Mouse (Mus musculus): ENCODE measurements around the gene Anapc1. TPM values are rescaled to one million over a fixed set of nuclear protein-coding genes. Genes with fewer than 3 reads are reported as not detected.
A peak's percentile ranks its signal among the peaks of the same experiment; 100 is the strongest.

Gene Anapc1
- polyA plus RNA-seq, 1 experiment from 2014 or later, result 92.6 TPM

- 86% methylated on average over 5 of the region's 5 CpGs for WGBS
- Histone ChIP-seq H3K9me3 (ENCODE audit: control insufficient read depth, low read length) (no peaks in the 10 kb centered on the region), H3K4me1 (replicated peaks; ENCODE audit: control insufficient read depth, insufficient read depth, low read length) (no peaks in the 10 kb centered on the region), H3K27me3 (ENCODE audit: control insufficient read depth, insufficient read depth, low read length) (no peaks in the 10 kb centered on the region), H3K4me3 (ENCODE audit: low read depth, low read length) (no peak overlapping the region), H3K9ac (ENCODE audit: low read depth, low read length) (no peak overlapping the region), H3K36me3 (ENCODE audit: control insufficient read depth, insufficient read depth, low read length) (no peaks in the 10 kb centered on the region), H3K27ac (ENCODE audit: low read depth, low read length) (no peak overlapping the region), H3K4me2 (replicated peaks; ENCODE audit: low read depth, low read length) (no peak overlapping the region)
- ATAC-seq (ENCODE audit: low FRiP score), result no peak
- DNase-seq (ENCODE audit: low spot score), result no peak
Measured at GRCm38 (mm10) chr2:128722106-128722710, 35.0 kb upstream of the Anapc1 start.

DNA sequence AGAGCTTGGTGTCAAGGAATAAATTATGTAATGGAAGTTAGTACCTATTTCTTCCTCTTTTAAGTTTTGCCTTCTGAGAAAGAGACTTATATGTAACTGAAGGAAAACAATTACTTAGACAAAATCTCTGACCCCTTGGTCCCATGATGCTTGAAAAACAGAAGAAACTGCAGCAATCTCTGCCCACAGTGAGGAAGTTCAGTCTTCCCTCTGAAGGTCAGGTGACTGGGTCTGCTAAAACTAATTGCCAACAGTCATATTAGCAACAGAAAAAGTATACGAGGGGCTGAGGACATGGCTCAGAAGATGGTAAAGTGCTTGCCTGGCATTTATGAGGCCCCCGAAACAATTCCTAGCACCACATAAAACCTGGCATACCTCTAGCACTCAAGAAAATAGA, 32.2 kb upstream of the Anapc1 start:
- H3K4me2 ChIP-seq (replicated peaks; ENCODE audit: low read depth, low read length), result no peak overlapping the region
- no peak overlapping the region for H3K9ac ChIP-seq (ENCODE audit: low read depth, low read length)
- no peaks in the 10 kb centered on the region for H3K36me3 ChIP-seq (ENCODE audit: control insufficient read depth, insufficient read depth, low read length)
- H3K27me3 ChIP-seq (ENCODE audit: control insufficient read depth, insufficient read depth, low read length), result no peaks in the 10 kb centered on the region
- WGBS, result 100% methylated on average over 2 of the region's 2 CpGs
- ATAC-seq (ENCODE audit: low FRiP score) (no peak), DNase-seq (ENCODE audit: low spot score) (no peak)
- no peaks in the 10 kb centered on the region for H3K4me1 ChIP-seq (replicated peaks; ENCODE audit: control insufficient read depth, insufficient read depth, low read length)
- H3K27ac ChIP-seq (ENCODE audit: low read depth, low read length), result no peak overlapping the region
- H3K4me3 ChIP-seq (ENCODE audit: low read depth, low read length), result no peak overlapping the region
- no peaks in the 10 kb centered on the region for H3K9me3 ChIP-seq (ENCODE audit: control insufficient read depth, low read length)

GRCm38 (mm10) chr2:128715979-128716378, 28.8 kb upstream of the Anapc1 start:
- Histone ChIP-seq H3K36me3 (ENCODE audit: control insufficient read depth, insufficient read depth, low read length) (no peaks in the 10 kb centered on the region), H3K9ac (ENCODE audit: low read depth, low read length) (no peak overlapping the region), H3K9me3 (ENCODE audit: control insufficient read depth, low read length) (no peaks in the 10 kb centered on the region), H3K27ac (ENCODE audit: low read depth, low read length) (no peak overlapping the region), H3K27me3 (ENCODE audit: control insufficient read depth, insufficient read depth, low read length) (no peaks in the 10 kb centered on the region), H3K4me2 (replicated peaks; ENCODE audit: low read depth, low read length) (no peak overlapping the region), H3K4me3 (ENCODE audit: low read depth, low read length) (no peak overlapping the region), H3K4me1 (replicated peaks; ENCODE audit: control insufficient read depth, insufficient read depth, low read length) (no peaks in the 10 kb centered on the region)
- no peak for ATAC-seq (ENCODE audit: low FRiP score)
- DNase-seq (ENCODE audit: low spot score), result no peak
- 95% methylated on average over 1 of the region's 1 CpGs for WGBS

- peak overlapping the region; percentile 51; the same call in 1 of the 2 replicates for H3K27ac ChIP-seq (ENCODE audit: low read depth, low read length)
Measured at GRCm38 (mm10) chr2:128714724-128715241, 27.6 kb upstream of the Anapc1 start.

DNA sequence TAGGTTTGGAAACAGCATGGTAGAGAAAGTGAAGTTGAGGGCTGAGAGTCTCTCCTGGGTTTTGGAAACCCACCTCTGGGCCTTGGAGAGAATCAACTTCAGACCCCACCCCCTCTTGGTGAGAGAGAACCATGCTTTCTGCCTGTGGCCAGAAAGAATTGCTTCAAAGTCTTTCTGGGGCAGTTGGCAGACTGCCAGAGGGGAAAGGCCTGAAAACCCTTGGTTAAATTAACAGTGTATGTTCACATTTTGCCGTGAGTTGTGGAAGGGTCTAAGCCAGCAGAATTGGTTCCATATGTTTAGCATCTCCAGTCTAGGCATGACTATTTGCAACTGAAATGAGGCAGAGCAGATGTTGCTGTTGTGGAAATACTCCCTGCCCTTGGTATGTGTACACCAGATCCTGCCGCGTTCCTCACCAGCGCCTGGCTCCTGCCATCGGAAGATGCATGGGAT, 26.4 kb upstream of the Anapc1 start:
- H3K27ac ChIP-seq (ENCODE audit: low read depth, low read length), result 0 out of 2 replicates have a peak overlapping the region, but pooled peaks have one; percentile 4
- no peaks in the 10 kb centered on the region for H3K4me1 ChIP-seq (replicated peaks; ENCODE audit: control insufficient read depth, insufficient read depth, low read length)
- ATAC-seq (ENCODE audit: low FRiP score), result no peak
- peak; percentile 64 for DNase-seq (ENCODE audit: low spot score)
- H3K27me3 ChIP-seq (ENCODE audit: control insufficient read depth, insufficient read depth, low read length), result no peaks in the 10 kb centered on the region
- H3K4me3 ChIP-seq (ENCODE audit: low read depth, low read length), result no peak overlapping the region
- H3K9ac ChIP-seq (ENCODE audit: low read depth, low read length), result no peak overlapping the region
- no peak overlapping the region for H3K4me2 ChIP-seq (replicated peaks; ENCODE audit: low read depth, low read length)
- 59% methylated on average over 5 of the region's 5 CpGs for WGBS
- no peaks in the 10 kb centered on the region for H3K36me3 ChIP-seq (ENCODE audit: control insufficient read depth, insufficient read depth, low read length)
- no peaks in the 10 kb centered on the region for H3K9me3 ChIP-seq (ENCODE audit: control insufficient read depth, low read length)

More at GRCm38 (mm10) chr2:128714724-128715241, 27.6 kb upstream of the Anapc1 start:
- DNase-seq (ENCODE audit: low spot score), result no peak
- Histone ChIP-seq H3K4me3 (ENCODE audit: low read depth, low read length) (no peak overlapping the region), H3K9ac (ENCODE audit: low read depth, low read length) (no peak overlapping the region), H3K4me1 (replicated peaks; ENCODE audit: control insufficient read depth, insufficient read depth, low read length) (no peaks in the 10 kb centered on the region), H3K36me3 (ENCODE audit: control insufficient read depth, insufficient read depth, low read length) (no peaks in the 10 kb centered on the region), H3K4me2 (replicated peaks; ENCODE audit: low read depth, low read length) (no peak overlapping the region), H3K9me3 (ENCODE audit: control insufficient read depth, low read length) (no peaks in the 10 kb centered on the region), H3K27me3 (ENCODE audit: control insufficient read depth, insufficient read depth, low read length) (no peaks in the 10 kb centered on the region)
- ATAC-seq (ENCODE audit: low FRiP score), result no peak
- 56% methylated on average over 7 of the region's 7 CpGs for WGBS

DNA sequence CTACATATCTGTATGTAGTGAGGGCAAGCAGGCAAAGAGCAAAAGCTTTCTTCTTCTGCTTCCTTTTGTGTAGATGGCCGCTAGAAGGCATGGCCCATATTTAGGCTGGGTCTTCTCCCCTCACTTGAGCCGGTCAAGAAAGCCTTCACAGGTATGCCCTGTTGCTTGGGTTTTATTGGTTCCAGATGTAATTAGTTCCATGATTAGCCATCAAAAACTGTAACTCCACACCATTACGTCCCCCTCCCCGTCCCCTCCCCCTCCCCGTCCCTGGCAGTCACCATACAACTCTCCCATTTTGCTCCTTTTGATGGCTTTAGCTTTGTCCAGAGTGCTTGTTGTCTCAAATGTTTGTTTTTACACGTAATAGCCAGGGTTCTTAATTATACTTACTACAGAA, 25.7 kb upstream of the Anapc1 start:
- H3K9ac ChIP-seq (ENCODE audit: low read depth, low read length), result no peak overlapping the region
- WGBS, result 72% methylated on average over 6 of the region's 6 CpGs

DNA sequence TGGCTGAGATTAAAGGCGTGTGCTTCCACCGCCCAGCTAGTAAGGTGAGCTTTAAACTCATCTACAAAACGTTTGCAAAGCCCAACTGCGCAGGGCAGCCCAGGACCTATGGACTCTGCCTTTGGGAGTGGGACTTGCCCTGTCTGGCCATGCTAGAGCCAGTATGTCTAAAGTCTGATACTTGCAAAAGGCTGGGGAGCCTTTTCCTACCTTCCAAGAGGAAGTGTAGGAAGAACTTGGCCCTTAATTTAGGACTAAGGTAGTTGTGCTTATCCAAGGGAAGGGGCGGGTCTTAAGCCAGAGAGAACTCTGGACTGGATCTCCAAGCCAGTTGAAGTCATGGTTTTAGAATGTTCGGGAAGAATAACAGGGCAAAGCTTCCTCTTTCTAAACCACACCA, 23.4 kb upstream of the Anapc1 start:
- H3K36me3 ChIP-seq (ENCODE audit: control insufficient read depth, insufficient read depth, low read length), result no peaks in the 10 kb centered on the region
- no peaks in the 10 kb centered on the region for H3K9me3 ChIP-seq (ENCODE audit: control insufficient read depth, low read length)
- H3K9ac ChIP-seq (ENCODE audit: low read depth, low read length), result no peak overlapping the region
- no peak overlapping the region for H3K4me3 ChIP-seq (ENCODE audit: low read depth, low read length)
- 79% methylated on average over 6 of the region's 6 CpGs for WGBS
- DNase-seq (ENCODE audit: low spot score) (no peak), ATAC-seq (ENCODE audit: low FRiP score) (no peak)
- H3K27me3 ChIP-seq (ENCODE audit: control insufficient read depth, insufficient read depth, low read length), result no peaks in the 10 kb centered on the region
- H3K4me2 ChIP-seq (replicated peaks; ENCODE audit: low read depth, low read length), result no peak overlapping the region
- H3K27ac ChIP-seq (ENCODE audit: low read depth, low read length), result no peak overlapping the region
- H3K4me1 ChIP-seq (replicated peaks; ENCODE audit: control insufficient read depth, insufficient read depth, low read length), result no peaks in the 10 kb centered on the region

More for the DNA sequence above, 25.7 kb upstream of the Anapc1 start:
- DNase-seq (ENCODE audit: low spot score), result peak; percentile 6
- Histone ChIP-seq H3K27ac (ENCODE audit: low read depth, low read length) (no peak overlapping the region), H3K36me3 (ENCODE audit: control insufficient read depth, insufficient read depth, low read length) (no peaks in the 10 kb centered on the region), H3K4me1 (replicated peaks; ENCODE audit: control insufficient read depth, insufficient read depth, low read length) (no peaks in the 10 kb centered on the region), H3K27me3 (ENCODE audit: control insufficient read depth, insufficient read depth, low read length) (no peaks in the 10 kb centered on the region), H3K4me3 (ENCODE audit: low read depth, low read length) (no peak overlapping the region), H3K9me3 (ENCODE audit: control insufficient read depth, low read length) (no peaks in the 10 kb centered on the region), H3K4me2 (replicated peaks; ENCODE audit: low read depth, low read length) (no peak overlapping the region)
- no peak for ATAC-seq (ENCODE audit: low FRiP score)

- 60% methylated on average over 6 of the region's 6 CpGs for WGBS
- Histone ChIP-seq H3K4me3 (ENCODE audit: low read depth, low read length) (no peak overlapping the region), H3K36me3 (ENCODE audit: control insufficient read depth, insufficient read depth, low read length) (no peaks in the 10 kb centered on the region)
Measured at GRCm38 (mm10) chr2:128709264-128709663, 22.1 kb upstream of the Anapc1 start.

GRCm38 (mm10) chr2:128704474-128704873, 17.3 kb upstream of the Anapc1 start:
- H3K27me3 ChIP-seq (ENCODE audit: control insufficient read depth, insufficient read depth, low read length), result no peaks in the 10 kb centered on the region
- no peaks in the 10 kb centered on the region for H3K4me1 ChIP-seq (replicated peaks; ENCODE audit: control insufficient read depth, insufficient read depth, low read length)
- H3K9me3 ChIP-seq (ENCODE audit: control insufficient read depth, low read length), result no peaks in the 10 kb centered on the region
- no peak overlapping the region for H3K9ac ChIP-seq (ENCODE audit: low read depth, low read length)
- H3K36me3 ChIP-seq (ENCODE audit: control insufficient read depth, insufficient read depth, low read length), result no peaks in the 10 kb centered on the region
- ATAC-seq (ENCODE audit: low FRiP score), result no peak
- no peak overlapping the region for H3K27ac ChIP-seq (ENCODE audit: low read depth, low read length)
- H3K4me2 ChIP-seq (replicated peaks; ENCODE audit: low read depth, low read length), result no peak overlapping the region
- no peak for DNase-seq (ENCODE audit: low spot score)
- H3K4me3 ChIP-seq (ENCODE audit: low read depth, low read length), result no peak overlapping the region
- WGBS, result 95% methylated on average over 3 of the region's 3 CpGs

More at GRCm38 (mm10) chr2:128709264-128709663, 22.1 kb upstream of the Anapc1 start:
- no peak for DNase-seq (ENCODE audit: low spot score)
- H3K4me1 ChIP-seq (replicated peaks; ENCODE audit: control insufficient read depth, insufficient read depth, low read length), result no peaks in the 10 kb centered on the region
- no peak for ATAC-seq (ENCODE audit: low FRiP score)
- H3K9me3 ChIP-seq (ENCODE audit: control insufficient read depth, low read length), result no peaks in the 10 kb centered on the region
- no peak overlapping the region for H3K4me2 ChIP-seq (replicated peaks; ENCODE audit: low read depth, low read length)
- no peak overlapping the region for H3K27ac ChIP-seq (ENCODE audit: low read depth, low read length)
- no peak overlapping the region for H3K9ac ChIP-seq (ENCODE audit: low read depth, low read length)
- no peaks in the 10 kb centered on the region for H3K27me3 ChIP-seq (ENCODE audit: control insufficient read depth, insufficient read depth, low read length)
